Mouse (Mus musculus): Measurements from ENCODE around the gene Whrn.

Gene Whrn

DNA sequence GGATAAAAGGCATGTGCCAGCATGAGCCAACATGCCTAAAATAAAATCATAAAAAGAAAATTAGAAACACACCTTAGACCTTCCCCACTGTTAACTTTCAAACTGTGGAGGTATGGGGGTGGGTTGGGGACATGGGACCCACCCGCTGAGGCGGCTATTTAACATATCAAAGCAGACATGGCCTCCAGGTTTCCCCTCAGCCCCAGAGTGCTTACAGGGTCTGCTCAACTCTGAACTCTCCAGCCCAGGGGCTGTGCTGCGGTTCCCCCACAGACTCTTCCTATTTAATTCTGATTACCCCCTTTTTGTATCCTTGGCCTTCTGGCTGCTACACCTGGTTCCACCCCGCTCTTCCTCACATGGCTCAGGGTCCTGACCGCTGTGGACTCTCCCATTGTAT is 39.2 kb downstream of the Whrn start:
- in situ Hi-C loops (cut with MboI, MseI), result no loop called here

DNA sequence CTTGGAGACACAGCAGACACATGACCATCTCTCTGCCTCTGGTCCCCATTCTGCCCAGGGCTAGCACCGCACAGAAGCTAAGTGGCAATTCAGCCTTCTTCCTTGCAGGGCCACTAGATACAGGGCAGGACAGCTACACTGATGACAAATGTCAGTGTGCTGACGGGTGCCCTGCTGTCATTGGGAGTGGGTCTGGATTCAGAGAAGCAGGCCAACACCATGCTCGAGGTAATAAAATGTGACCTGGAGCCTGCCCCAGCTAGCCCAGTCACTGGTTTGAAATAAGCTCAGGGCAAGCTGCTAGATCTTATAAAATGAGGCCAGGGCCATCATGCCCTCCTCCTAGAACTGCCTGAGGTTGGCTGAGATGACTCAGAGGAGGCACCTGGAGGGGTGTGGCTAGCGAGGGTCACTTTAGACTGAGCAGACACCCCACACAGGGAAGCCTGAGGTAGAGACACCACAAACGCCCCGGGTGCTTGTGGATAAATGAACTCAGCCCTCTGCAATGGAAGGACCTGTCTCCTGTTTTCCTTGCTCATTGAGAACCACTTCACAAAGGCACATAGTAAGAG is 41.8 kb downstream of the Whrn start:
- in situ Hi-C loops (cut with MboI, MseI), result no loop called here

DNA sequence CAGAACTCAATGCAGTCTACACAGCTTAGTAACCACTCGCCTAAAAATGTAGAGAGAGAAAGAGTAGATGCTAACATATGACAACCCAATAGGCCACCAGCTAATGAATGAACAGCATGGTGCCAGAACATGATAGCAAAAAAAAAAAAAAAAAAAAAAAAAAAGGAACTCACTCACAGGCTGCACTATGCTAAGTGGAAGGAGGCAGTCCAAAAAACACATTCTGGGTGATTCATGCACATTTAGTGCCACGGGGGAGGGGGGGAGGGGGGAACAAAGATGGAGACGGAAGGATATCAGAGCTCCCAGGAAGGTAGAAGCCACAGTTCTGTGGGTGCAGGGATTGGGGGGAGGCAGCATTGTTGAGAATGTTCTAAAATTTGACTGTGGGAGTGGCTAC is 43.2 kb downstream of the Whrn start:
- in situ Hi-C loops (cut with MboI, MseI), result no loop called here

DNA sequence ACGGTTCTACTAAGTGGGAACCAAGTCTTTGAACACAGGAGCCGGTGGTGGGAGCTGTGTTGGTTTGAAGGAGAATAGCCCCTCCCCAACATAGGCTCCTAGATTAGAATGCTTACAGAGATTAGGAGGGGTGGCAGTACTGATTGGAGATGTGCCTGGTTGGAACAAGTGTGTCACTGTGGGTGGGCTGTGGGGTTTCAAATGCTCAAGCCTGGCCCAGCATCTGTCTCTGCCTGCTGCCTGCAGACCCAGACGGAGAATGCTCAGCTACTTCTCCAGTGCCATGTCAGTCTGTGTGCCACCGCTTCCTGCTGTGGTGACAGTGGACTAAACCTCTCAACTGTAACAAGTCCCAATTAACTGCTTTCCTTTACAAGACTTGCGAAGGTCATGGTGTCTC is 45.2 kb downstream of the Whrn start:
- in situ Hi-C loops (cut with MboI, MseI), result no loop called here

DNA sequence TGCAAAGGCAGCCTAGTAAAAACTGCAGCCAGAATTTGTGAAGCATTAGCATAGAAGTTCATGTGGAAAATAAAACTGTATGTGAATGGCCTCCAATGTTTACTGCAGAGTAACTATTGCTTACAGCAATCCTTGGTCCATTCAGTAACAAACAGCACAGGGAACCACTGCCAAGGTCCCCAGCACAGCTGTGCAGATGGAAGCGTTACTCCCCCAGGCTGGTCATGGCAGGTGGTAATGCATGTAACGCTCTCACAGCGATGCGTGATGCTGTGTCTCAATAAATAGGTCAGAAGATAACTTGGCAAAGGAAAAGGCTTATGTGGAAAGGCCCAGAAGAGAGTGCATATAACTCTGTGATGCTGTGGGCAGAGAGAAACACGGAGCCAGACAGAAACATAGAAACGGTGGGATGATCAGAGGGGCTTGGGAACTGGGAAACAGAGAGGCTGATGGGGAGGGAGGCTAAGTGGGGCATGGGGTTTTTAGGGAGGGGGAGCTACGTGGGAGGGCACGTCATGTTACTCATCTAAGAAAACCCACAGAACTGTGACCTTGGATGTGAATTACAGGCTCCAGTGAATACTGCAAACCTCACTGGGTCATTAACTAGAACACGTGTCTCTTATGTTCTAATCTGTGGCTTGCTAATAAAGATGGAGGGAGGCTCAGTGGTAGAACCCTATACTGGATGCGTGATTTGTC is 51.3 kb downstream of the Whrn start:
- in situ Hi-C loops (cut with MboI, MseI), result loop anchor here (25.0 kb wide), 2 partner anchors 943 to 1043 kb away; no protein-coding TSS in a partner anchor

DNA sequence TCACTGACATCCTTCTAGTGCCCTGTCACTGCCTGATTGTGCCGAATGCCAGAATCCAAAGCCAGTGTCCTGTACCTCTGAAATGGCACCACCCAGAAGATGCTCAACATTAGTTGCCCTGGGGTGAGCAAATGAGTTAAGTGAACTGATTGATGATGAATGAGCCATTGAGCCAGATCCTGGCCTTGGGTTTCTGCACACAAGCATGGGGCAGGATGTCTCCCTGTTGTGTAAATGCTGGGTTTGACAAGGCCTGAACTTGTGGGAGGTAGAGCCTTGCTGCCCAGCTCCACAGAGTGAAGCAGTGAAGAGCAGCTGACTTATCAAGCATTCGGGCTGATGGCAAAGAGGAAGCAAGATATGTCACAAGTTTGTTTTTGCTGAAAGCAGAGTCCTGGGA is 52.7 kb downstream of the Whrn start:
- in situ Hi-C loops (cut with MboI, MseI), result loop anchor here (25.0 kb wide), 2 partner anchors 944 to 1044 kb away; no protein-coding TSS in a partner anchor

DNA sequence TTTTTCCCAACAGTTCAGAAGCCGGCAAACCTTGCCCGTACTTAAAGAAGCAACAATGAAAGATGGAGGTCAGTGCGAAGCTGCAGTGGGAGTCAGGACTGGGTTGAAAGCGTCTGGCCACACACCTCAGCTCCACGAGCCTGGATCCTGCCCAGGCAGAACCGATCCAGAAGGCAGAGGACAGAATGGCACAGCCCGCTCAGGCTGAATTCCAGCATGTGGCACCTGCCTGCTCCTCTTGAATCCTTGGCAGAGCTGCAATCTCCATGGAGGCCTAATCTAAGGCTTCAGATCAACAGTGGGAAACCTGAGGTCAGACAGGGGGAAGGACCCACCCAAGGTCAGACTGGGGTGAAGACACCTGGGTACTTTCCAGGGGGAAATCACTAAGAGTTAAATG is 54.2 kb downstream of the Whrn start:
- in situ Hi-C loops (cut with MboI, MseI), result loop anchor here (25.0 kb wide), 2 partner anchors 946 to 1046 kb away; no protein-coding TSS in a partner anchor

DNA sequence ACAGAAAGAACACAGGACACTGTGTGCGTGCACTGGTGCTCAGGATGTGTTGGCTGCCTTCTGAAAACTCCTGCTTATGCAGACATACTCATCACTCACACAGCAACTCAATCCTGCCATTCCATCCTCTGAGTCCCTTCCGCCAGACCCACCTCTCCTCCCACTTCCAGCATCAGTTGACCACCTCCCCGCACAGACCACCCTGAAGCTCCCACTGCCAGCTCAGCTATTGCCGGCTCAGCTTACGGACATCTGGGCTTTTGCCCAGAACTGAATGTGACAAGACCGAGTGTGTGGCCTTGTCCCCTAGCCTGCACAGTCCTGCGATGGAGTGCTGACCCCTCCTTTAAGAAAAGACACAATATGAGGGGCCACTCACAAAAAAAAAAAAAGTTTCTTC is 55.5 kb downstream of the Whrn start:
- in situ Hi-C loops (cut with MboI, MseI), result loop anchor here (25.0 kb wide), 2 partner anchors 947 to 1047 kb away; no protein-coding TSS in a partner anchor

DNA sequence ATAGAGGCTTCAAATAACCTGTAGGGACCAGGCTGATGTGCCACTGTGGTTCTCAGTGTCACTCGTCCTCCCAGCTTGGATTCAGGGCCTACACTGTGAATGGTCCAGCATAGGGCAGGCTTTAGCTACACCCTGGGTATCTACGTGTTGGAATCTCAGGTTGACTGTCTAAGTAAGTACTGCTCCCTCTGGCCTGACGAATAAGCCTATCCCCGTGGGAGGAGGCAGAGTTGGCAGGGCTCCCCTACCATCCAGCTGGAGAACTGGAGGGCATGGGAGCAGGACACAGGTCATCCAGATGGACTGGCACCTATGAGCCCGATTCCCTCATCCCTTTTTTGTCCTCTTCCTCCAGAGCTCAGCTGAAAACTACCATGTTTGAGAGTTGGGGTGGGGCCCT is 57.8 kb downstream of the Whrn start:
- in situ Hi-C loops (cut with MboI, MseI), result loop anchor here (25.0 kb wide), 2 partner anchors 949 to 1049 kb away; no protein-coding TSS in a partner anchor

DNA sequence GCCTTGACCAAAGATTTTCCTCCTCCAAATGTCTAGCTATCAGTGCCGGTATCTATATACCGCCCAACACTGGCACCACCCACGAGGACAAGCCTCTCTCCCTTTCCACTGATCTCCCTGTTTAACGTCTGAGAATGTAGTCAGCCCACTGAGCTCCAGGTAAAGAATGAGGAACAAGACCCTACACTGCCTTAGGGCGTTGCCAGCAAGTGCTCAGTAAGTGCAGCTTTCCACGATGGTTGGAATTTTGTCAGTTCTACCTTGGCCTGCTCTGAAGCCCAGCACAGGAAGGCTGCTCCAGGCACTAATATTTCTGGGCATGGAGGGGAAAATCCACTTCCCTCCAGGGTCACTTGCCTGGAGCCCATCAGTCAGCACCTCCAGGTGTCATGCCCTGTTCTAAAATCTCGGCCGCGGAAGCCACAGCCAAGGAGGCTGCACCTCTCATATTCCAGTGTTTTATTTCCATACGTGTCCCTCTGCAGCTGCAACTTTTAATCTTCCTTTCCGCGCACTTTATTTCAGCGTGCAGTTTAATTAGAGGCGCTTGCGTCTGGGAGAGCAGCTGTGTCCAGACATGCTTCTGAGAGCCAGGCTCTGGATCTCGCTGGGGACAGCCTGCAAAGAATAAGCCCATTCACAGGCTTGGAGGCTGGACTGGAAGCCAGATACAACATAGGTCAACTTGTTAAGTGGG is 58.5 kb downstream of the Whrn start:
- in situ Hi-C loops (cut with MboI, MseI), result loop anchor here (25.0 kb wide), 2 partner anchors 950 to 1050 kb away; no protein-coding TSS in a partner anchor

DNA sequence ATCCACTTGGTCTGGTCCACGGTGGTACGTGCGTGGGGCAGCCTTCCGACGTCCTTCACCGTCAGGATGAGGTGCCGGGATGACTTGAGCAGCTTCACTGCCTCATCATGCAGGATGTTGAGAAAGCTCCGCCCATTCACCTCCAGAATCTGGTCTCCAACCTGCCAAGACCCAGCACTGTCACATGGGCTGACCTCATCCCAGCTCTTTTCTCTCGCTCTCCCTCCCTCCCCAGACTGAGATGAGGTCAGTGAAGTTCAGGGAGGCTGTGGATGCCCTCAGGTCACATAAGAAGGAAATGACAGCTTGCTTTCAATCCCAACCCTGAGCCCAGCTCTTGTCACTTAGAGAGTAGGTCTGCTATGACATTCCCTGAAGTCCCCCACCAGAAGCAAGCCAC is 60.4 kb downstream of the Whrn start:
- in situ Hi-C loops (cut with MboI, MseI), result loop anchor here (25.0 kb wide), 2 partner anchors 952 to 1052 kb away; no protein-coding TSS in a partner anchor

DNA sequence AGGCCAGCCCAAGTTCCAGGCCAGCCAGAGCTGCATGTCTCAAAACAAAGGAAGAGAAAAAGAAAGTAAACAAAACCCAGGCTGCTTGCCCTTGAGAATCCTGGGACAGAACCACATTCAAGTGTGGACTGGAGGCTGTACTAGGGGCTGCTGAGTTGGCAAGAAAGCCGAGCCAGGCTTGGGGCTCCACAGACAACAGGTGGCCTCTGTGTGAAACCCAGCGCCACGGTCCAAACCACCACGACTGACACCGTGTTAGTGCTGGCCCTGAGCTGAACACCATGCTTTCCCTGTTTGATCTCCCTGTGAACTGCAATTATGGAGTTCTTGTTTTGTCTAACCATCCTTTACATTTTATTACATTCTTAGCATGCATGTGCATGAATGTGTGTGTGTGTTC is 64.7 kb downstream of the Whrn start:
- in situ Hi-C loops (cut with MboI, MseI), result loop anchor here (25.0 kb wide), 2 partner anchors 956 to 1056 kb away; no protein-coding TSS in a partner anchor

DNA sequence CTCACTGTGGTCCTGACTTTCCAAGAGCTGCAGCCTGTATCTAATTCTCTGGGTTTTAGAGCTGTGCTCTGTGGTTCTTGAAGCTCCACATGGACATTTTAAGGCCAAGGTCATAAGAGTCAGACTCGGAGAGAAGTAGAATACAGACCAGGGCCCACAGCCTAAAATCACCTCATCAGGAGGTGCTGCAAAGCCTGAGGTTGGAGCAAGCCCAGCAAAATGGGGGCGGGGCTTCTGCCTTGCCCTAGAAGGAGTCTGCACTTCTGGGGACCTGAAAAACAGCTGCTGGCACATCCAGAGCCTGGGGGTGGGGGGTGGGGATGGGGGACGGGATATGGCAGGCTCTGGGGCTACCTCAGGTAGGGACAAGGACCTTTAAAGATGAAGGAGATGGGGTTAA is 65.4 kb downstream of the Whrn start:
- in situ Hi-C loops (cut with MboI, MseI), result loop anchor here (25.0 kb wide), 2 partner anchors 957 to 1057 kb away; no protein-coding TSS in a partner anchor

DNA sequence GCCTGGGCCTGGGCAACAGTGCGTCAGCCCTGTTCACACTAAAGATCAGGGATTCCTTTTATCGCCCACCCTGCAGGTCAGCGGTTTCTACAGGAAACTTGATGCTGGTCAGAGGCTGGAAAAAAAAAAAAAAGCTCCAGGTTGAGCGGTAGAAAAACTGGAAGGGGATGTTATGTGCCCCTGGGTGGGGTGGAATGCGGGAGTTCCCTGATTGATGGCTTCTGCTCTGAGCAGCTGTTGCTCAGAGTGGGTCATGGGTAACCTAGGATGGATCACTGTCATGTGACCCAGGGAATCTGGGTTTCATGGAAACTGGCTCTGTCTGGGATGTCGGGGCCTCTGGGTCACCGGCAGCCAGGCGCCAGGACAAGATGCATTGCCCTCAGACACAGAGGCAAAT is 69.5 kb downstream of the Whrn start:
- in situ Hi-C loops (cut with MboI, MseI), result loop anchor here (25.0 kb wide), 2 partner anchors 961 to 1061 kb away; no protein-coding TSS in a partner anchor

DNA sequence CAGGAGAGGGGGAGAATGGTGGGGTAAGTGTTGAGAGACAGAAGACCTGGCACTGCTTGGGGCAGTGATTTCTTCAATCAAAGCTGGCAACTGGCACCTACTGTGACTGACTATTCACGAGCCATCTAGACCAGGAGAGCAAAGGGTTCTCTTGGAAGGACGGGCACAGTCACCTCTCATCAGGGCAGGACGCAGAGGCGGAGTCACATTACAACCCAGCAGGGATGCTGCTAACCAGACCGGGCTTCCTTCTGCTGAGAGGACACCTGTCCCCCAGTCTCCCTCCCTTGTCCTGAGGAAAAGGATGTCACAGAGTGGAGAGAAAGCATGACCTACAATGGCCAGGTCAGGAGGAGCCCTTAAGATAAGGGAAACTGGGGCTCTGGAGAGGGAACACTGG is 72.0 kb downstream of the Whrn start:
- in situ Hi-C loops (cut with MboI, MseI), result no loop called here

DNA sequence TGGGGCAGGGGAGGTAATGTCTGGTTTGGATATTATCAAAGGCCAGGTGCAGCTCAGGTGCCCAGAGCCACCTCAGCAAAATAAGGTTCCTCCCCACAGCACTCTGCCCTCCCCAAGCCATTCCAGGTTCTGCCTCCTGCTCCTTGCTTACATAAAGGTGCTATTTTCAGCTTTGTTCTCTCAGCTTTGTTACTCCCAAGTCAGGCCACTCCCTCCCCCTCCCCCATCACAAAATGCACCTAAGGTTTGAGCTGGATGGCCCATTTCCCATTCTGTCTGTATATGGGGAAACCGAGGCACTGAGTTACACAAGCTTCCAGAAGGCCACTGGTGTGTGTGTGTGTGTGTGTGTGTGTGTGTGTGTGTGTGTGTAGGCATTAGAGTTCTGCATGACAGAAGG is 72.6 kb downstream of the Whrn start:
- in situ Hi-C loops (cut with MboI, MseI), result no loop called here

DNA sequence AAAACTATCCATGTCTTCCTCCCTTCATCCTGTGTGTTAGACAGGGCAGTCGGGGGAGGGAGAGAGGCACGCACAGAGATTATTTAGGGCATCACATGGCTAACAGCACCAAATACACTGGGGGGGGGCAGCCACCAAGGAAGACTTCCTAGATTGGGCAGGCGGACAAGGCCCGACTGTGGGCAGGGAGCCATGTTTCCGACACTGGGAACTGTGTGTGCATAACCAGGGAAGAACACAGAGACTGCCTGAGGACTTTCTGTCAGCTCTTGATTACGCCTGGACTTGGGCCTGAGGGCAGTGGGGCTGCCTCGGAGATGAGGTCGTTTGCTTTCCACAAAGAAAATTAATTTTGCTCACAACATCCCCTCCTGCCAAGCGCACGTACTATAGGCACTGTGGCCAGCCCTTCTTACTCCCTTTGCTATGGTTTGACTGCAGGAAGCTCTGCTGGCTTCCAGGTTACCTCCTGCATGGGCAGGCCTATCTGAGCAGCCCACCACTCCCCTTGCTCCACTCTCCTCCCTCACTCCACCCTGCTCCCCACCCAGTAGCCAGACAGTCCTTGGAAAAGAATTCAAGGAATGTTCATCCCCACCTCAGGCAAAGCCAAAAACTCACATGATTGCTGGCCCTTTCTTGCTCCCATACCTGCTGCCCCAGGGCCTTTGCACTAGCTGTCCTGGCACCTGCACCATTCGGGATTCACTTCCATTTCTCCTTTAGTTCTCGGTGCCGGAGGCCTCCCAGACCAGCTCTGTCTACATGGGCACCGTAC is 75.5 kb downstream of the Whrn start:
- in situ Hi-C loops (cut with MboI, MseI), result no loop called here

DNA sequence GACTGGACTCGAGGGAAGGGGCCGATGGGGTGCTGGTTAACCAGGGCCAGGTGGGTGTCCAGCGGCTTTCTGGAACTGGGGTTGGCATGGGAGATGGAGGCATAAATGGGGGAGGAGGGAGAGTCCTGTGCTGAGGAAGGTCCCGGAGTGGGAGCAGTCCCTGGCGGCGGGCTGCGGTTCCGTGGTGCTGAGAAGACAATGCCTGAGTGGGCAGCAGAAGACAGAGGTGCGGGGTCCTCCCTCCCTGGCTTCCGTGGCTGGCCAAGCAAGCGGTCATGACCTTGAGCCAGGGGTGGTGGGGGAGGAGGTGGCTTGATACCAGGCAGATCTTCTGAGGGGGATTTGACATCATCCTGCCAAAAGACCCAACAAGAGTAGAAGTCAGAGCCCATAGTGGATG is 77.5 kb downstream of the Whrn start:
- in situ Hi-C loops (cut with MboI, MseI), result loop anchor here (5.0 to 10.0 kb wide), 4 partner anchors 49 to 524 kb away; partner anchors contain the start of gene Whrn

DNA sequence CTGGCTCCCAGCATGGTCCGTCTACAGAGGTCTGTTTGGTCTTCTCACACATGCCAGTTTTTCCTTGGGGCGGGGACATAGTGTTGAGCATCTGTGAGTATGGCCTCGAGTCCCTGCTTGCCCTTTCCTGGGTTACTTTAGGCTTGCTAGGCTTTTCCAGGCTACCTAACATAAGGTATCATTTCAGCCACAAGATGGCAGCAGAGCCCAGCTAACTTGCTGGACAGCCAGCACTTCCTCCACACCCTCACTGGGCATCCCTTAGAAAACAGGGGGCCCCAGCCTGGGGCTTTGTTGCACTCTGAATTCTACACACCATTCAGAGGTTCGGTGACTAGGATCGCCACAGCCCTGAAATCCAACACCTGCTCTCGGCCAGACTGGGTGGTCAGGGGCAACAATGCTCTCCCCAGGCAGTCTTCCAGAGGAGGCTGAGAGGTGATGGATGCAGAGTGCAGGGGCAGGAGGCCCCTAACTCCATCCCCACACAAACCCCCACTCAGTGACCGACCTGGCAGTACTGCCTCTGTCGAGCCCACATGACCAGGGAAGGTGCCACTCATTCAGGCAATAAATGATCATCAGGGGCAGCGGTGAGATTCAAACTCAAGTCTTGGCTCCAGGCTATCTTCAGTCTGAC is 78.4 kb downstream of the Whrn start:
- in situ Hi-C loops (cut with MboI, MseI), result loop anchor here (5.0 to 10.0 kb wide), 4 partner anchors 50 to 525 kb away; partner anchors contain the start of gene Whrn

DNA sequence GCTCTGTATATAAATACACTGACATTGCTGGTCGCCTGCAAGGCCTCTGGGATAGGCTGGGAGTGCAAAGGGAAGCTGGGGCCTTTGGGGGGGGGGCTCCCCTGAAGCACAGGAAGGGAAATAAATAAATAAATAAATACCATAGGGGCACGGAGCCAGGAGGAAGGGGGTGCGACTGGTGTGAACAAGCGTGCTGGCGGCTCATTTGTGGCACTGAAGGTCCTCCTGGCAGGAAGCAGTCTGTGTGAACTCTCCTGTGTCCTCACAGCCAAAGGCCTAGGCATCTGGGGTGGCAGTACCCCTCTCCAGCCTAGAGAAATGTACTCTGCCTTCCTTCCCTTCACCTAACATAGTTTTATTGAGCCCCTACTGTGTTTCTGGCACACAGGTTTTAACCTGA is 80.8 kb downstream of the Whrn start:
- in situ Hi-C loops (cut with MboI, MseI), result loop anchor here (5.0 to 10.0 kb wide), 4 partner anchors 52 to 527 kb away; partner anchors contain the start of gene Whrn

DNA sequence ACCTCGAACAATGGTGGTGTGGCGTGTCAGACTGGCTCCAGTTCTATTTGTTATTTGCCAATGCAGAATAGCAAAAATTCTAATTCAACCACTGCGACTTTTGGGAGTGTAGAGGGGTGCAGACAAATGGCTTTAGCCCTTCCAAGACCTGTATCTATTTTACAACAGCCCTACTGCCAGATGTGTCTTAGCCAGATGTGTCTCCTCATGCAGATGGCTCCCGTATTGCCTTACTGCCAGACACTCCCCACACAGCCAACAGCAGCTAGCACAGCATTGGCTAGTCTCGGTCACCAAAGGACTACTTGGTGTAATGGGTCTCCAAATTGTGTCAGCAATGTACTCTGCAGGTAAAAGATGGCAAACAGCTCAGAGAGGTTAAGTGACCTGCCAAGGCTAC is 84.6 kb downstream of the Whrn start:
- in situ Hi-C loops (cut with MboI, MseI), result loop anchor here (10.0 kb wide), 1 partner anchor 264 kb away; no protein-coding TSS in a partner anchor
